Mouse (Mus musculus) MEL (cell line): Measurements from ENCODE around the gene Mylk.

Experiments used
- CHD2 ChIP-seq: IDR thresholded peaks from 2 replicates; pipeline ENCODE4 v1.6.1; 2011; ENCODE audit warnings: low read length, improper control_type of control experiment
- JUND ChIP-seq: IDR thresholded peaks from 2 replicates; pipeline ENCODE4 v1.6.1; 2011; ENCODE audit warnings: low read depth, mild to moderate bottlenecking, improper control_type of control experiment, low read length

- TF ChIP-seq CHD2 (no peak), JUND (no peak)
Measured at GRCm38 (mm10) chr16:34725156-34725555, 19.9 kb upstream of the Mylk start.
